Mouse (Mus musculus) CD4-positive, CD25-positive, alpha-beta regulatory T cell (primary cell): ENCODE data around the gene D630023F18Rik. TPM values are rescaled to one million over a fixed set of nuclear protein-coding genes. Genes with fewer than 3 reads are reported as not detected.

Source experiments
- polyA plus RNA-seq: library from polyadenylated mRNA; unstranded; fragments of 100-300 nt; shearing (Covaris generic); gene quantifications from one replicate; pipeline ENCODE4 v1.2.1, GENCODE M21; 2017

D630023F18Rik gene
- polyA plus RNA-seq = not detected

DNA sequence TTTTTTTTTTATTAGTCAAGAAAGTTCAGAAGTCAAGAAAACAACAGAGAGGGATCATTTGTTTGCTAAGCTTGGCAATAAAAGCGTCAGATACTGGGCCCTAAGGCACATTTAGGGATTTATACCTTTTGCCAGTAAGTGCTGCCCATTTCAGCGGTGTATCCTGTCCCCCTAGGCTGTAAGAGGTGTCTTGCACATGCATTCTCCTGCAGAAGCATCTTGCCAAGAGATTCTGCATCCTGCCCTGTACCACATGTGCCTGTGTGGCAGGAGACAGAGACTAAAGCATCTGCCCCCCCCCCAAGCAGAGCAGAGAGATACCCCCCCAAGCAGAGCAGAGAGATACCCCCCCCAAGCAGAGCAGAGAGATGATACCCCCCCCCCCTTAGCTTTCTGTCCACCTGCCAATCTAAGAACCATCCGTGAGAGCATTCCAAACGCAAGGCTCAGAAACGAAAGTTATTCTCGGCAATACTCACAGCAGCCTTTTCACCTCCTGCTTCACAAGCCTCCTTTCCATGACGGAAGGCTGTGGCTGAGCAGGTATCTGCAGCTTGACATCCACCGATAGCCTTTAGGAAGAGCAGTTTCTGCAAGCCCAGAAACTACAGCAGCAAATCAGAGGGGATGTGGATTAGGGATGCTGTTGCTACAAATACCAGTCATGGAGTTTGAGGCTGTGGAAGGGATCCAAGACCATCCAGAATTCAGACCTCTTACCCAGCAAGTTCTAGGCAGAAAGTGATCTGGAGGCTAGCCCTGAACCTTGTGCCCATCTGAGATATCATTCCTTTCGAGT is at the start of gene D630023F18Rik:
TSS of gene D630023F18Rik (minus strand) at position 641 of the 799 bp plus-strand sequence.

DNA sequence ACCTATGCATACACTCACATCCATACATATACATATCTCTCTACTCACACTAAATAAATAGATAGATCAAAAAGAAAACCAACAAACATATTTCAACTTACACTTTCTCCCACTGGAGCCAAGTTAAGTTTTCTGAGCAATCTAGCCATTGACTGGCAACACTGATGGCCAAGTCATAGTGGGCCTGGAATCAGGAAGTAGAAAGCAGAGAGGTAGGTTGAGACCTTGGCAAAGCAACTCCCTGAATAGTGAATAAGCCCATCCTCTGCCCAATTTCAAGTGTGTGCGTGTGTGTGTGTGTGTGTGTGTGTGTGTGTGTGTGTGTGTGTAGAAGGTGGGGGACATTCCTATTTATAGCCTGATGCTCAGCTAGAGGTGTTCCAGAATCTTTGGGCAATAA is 3.6 kb downstream of the D630023F18Rik start, which contains the start of gene Gm28845:
TSS of gene Gm28845 (minus strand) at position 121 of the 400 bp plus-strand sequence.

DNA sequence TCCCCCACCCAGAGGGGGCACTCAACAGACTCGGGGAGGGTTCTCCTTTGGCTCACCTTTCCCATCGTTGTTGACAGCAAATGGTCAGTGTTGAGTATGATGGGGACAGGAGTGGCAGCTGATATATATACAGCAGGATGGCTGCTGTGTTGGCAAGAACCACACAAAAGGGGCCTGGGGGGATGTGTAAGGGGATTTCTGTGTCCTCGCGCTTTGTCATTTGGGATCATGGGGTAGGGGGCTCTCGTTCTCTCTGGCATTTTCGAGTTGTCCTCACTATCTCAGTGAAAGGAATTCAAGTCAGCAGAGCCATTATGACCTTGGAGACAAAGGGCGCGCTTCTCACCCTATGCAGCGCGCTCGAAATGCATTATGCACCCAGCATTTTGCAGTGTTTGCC is 19.7 kb downstream of the D630023F18Rik start, which contains the start of gene Cryga:
TSS of gene Cryga (minus strand) at position 101 of the 400 bp plus-strand sequence.

DNA sequence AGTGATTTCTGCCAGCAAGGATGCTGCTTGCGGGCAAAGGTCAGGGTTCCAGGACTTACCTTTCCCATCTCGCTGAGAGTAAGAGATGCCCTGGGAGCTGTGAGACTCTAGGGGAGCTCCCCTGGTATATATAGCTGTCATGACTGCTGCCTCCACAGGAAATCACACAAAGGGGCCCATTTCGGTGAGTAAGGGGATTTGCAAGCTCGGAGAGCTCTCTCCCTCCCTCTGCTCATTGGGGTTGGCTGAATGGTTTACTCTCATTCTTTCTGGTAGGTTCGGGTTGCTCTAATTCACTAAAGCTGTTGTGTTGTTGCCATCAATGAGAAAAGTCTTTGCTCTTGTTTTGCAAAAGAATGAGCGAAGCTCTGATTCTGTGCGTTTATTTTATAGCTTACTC is 40.8 kb downstream of the D630023F18Rik start, which contains the start of gene Crygb:
TSS of gene Crygb (minus strand) at position 101 of the 400 bp plus-strand sequence.

DNA sequence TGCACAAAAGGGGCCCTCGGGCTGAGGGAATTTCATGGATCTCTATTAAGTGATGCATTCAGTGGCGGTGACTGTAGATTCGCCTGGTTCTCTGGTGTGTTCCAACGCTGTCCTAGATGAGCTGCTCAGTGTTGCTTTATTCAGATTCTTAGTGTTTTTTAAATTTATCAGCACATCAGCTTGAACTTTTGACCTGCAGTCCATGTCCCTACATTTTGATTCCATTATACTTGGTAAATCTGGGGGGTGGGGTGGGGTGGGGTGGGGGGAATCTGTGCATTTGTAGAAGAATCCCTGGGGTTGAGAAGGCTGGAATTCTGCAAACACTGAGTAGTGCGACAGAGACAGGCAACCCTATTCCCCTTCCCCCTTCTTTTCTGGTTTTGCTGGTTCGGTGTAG is 49.4 kb downstream of the D630023F18Rik start, which contains the start of gene Crygc:
TSS of gene Crygc (minus strand) at position 101 of the 400 bp plus-strand sequence.

DNA sequence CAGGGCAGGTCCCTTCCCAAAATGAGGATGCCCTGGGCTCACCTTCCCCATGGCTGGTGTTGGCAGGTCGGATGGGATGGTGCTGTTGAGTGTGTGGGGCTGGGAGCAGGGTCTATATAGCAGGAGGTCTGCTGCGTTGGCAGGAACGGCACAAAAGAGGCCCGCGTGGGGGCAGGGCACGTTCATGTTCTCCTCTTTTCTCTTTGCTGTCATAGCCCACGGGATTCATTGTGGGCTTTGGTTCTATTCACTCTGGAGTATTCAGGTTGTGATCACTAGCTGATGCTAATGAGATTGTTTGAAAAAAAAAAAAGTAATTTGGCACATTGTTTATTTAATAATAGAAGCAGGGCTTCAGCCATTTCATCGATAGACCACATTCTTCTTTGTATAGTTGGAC is 59.7 kb downstream of the D630023F18Rik start, which contains the start of gene Crygd:
TSS of gene Crygd (minus strand) at position 101 of the 400 bp plus-strand sequence.

Other genes starting within 250 kb of the D630023F18Rik start
- 4.8 TPM for gene Plekhm3, start 166.4 kb downstream of the D630023F18Rik start, polyA plus RNA-seq
- 0.29 TPM for gene Akr1cl, start 90.5 kb downstream of the D630023F18Rik start, polyA plus RNA-seq
- not detected for gene Cryge, start 72.1 kb downstream of the D630023F18Rik start, polyA plus RNA-seq
- not detected for gene Crygd, start 59.8 kb downstream of the D630023F18Rik start, polyA plus RNA-seq
- gene Crygc, start 49.5 kb downstream of the D630023F18Rik start, polyA plus RNA-seq = not detected
- not detected for gene Crygb, start 40.9 kb downstream of the D630023F18Rik start, polyA plus RNA-seq
- gene Cryga, start 19.8 kb downstream of the D630023F18Rik start, polyA plus RNA-seq = not detected
- not detected for gene Gm28845, start 3.7 kb downstream of the D630023F18Rik start, polyA plus RNA-seq
- gene Idh1, start 63.3 kb upstream of the D630023F18Rik start, polyA plus RNA-seq = 13.1 TPM
- gene Pikfyve, start 63.5 kb upstream of the D630023F18Rik start, polyA plus RNA-seq = 24.2 TPM
- not detected for gene Pth2r, start 158.8 kb upstream of the D630023F18Rik start, polyA plus RNA-seq